Mouse (Mus musculus) ES-Bruce4 (cell line): ENCODE measurements around the gene Kirrel3.

Experiments
- CTCF ChIP-seq: IDR thresholded peaks from one replicate; pipeline ENCODE4 v1.8.1; 2011; ENCODE audit warnings: low read depth, low read length
- EP300 ChIP-seq: IDR thresholded peaks from 2 replicates; pipeline ENCODE4 v1.6.1; 2011; ENCODE audit warnings: low read depth, low read length; ENCODE audit not compliant: insufficient read depth

DNA sequence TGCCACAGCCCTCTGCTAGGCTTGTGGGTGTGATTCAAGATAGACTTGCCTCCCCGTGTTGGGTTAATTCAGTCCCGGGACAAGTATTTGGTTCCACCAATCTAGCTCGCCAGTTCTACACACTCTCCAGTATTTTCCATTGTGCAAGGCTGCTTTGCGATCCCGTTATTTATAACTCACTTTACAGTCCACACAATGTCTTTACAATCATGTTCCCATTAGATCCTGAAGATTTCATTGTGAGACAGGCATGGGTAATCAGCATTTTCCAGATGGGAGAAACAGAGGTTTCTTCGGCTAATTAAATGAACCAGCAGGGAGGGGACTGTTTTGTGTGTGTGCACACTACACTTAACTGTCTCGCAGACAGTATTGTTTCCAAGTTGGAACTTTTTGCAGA lies 557.9 kb downstream of the Kirrel3 start:
- TF ChIP-seq CTCF (no peak), EP300 (no peak)
